In the genomic region with DNA sequence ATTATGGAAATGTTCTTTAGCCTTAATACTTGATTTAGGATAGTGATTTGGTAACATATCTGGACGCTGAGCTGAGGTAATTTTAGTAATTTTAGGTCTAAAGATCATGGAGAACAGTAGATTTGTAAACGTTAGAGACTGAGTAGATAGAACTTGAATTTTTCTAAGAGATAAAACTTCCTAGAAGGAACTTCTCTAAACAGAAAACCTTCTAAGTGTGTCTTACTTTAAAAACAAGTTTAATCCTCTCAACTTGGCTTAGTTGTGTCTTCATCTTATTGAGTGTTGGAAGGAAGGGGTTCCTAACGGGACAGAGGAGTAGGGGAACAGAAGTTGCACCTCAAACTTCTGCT, we compare ENCODE assay signal across 8 mouse cellular contexts.
DNase-seq lines count a peak whose midpoint lies in the region; ATAC-seq and TF ChIP-seq lines count a peak whose summit lies in the region.

No protein-coding gene starts in this region.

- intact Hi-C loops in left cerebral cortex, postnatal 10 days (cut with DNase I): no loop called here
- intact Hi-C loops in gastrocnemius, postnatal 36 days (cut with DNase I): no loop called here

- H3K4me1 ChIP-seq in embryonic facial prominence, embryonic 13.5 days: peaks cover 14% of the 10 kb centered on the region
- peaks cover 13% of the 10 kb centered on the region for H3K4me1 ChIP-seq in intestine, embryonic 15.5 days (replicated peaks)

- peaks cover 65% of the 10 kb centered on the region for H3K79me2 ChIP-seq in myocyte (ENCODE audit: control insufficient read depth, insufficient read depth)

- TF ChIP-seq CTCF in layer of hippocampus, adult 2 months (conservative IDR thresholded peaks at IDR 0.05): no peak

- peak overlapping the region; percentile 78 for H3K4me2 ChIP-seq in embryonic facial prominence, embryonic 13.5 days
- H3K4me2 ChIP-seq in intestine, embryonic 15.5 days (replicated peaks): peak overlapping the region; percentile 80
- H3K4me2 ChIP-seq in myocyte (ENCODE audit: low read depth): peak overlapping the region; percentile 70

- H3K9ac ChIP-seq in embryonic facial prominence, embryonic 13.5 days: 0 out of 2 replicates have a peak overlapping the region, but pooled peaks have one; percentile 80
- 0 out of 2 replicates have a peak overlapping the region, but pooled peaks have one; percentile 86 for H3K9ac ChIP-seq in intestine, embryonic 15.5 days

- ATAC-seq in embryonic facial prominence, embryonic 13.5 days (ENCODE audit: insufficient number of reproducible peaks, insufficient read depth, low FRiP score, low TSS enrichment, low read depth): no peak
- no peak for ATAC-seq in intestine, embryonic 15.5 days

- peak overlapping the region; percentile 98; the same call in 1 of the 2 replicates for H3K27ac ChIP-seq in layer of hippocampus, adult 2 months
- H3K27ac ChIP-seq in embryonic facial prominence, embryonic 13.5 days: no peak overlapping the region
- no peak overlapping the region for H3K27ac ChIP-seq in intestine, embryonic 15.5 days

- 41% methylated on average over 3 of the region's 3 CpGs for WGBS in embryonic facial prominence, embryonic 13.5 days
- WGBS in intestine, embryonic 15.5 days: 43% methylated on average over 3 of the region's 3 CpGs

- TF ChIP-seq POLR2A in myocyte (IDR thresholded peaks at IDR 0.05; ENCODE audit: insufficient read length, low read depth): no peak

- H3K36me3 ChIP-seq in embryonic facial prominence, embryonic 13.5 days: no peaks in the 10 kb centered on the region
- no peaks in the 10 kb centered on the region for H3K36me3 ChIP-seq in intestine, embryonic 15.5 days
- H3K36me3 ChIP-seq in myocyte (ENCODE audit: control insufficient read depth, insufficient read depth): no peaks in the 10 kb centered on the region

- no peaks in the 10 kb centered on the region for H3K9me3 ChIP-seq in embryonic facial prominence, embryonic 13.5 days
- H3K9me3 ChIP-seq in intestine, embryonic 15.5 days: no peaks in the 10 kb centered on the region

- peak overlapping the region; percentile 93 for H3K4me3 ChIP-seq in layer of hippocampus, adult 2 months
- H3K4me3 ChIP-seq in embryonic facial prominence, embryonic 13.5 days: peak overlapping the region; percentile 75
- H3K4me3 ChIP-seq in intestine, embryonic 15.5 days (replicated peaks): peak overlapping the region; percentile 84
- H3K4me3 ChIP-seq in myocyte: peak overlapping the region; percentile 83

- DNase-seq in layer of hippocampus, adult 2 months (ENCODE audit: low spot score in 2 of 2): no peak
- DNase-seq in layer of hippocampus, adult 8-10 months (ENCODE audit: low spot score in 2 of 2): no peak
- no peak for DNase-seq in left cerebral cortex, postnatal 10 days (ENCODE audit: extremely low spot score in 1 of 2, low spot score in 2 of 2)
- no peak for DNase-seq in B cell, adult 2 months
- DNase-seq in gastrocnemius, postnatal 36 days: no peak

- H3ac ChIP-seq in myocyte (ENCODE audit: control insufficient read depth, insufficient read length): peak overlapping the region; percentile 100

- peaks cover 24% of the 10 kb centered on the region for H3K27me3 ChIP-seq in embryonic facial prominence, embryonic 13.5 days
- H3K27me3 ChIP-seq in intestine, embryonic 15.5 days (replicated peaks): no peaks in the 10 kb centered on the region
- H3K27me3 ChIP-seq in myocyte (ENCODE audit: control insufficient read depth, insufficient read depth, insufficient read length): no peaks in the 10 kb centered on the region

TF ChIP-seq in myocyte, 11 proteins besides CTCF, POLR2A, EP300 and RAD21:
- no peak for TF ChIP-seq MAX (IDR thresholded peaks at IDR 0.05; ENCODE audit: low read depth)
